Mouse (Mus musculus) forebrain, embryonic 16.5 days (tissue): ENCODE measurements at regions not wholly inside any gene's neighbourhood (a gene's known extent, or its start where the extent isn't known, plus 50 kb on each side); places are given as distances from the start of the nearest gene placed in this dataset.

Source experiments
- ATAC-seq: fragments of 200-750 bp; cut with Nextera tagmentation; 2 replicates; pipeline ENCODE4 v1.8.0; 2017; ENCODE audit warnings: mild to moderate bottlenecking, moderate library complexity
- H3K27ac ChIP-seq: fragments of 300-500 bp; sonication (generic); 2 replicates; pipeline ENCODE4 v1.5.1; 2014; ENCODE audit warnings: low read length, control low read depth
- H3K27me3 ChIP-seq: fragments of 300-500 bp; sonication (generic); replicated peaks from 2 replicates; pipeline ENCODE4 v1.6.1; 2014; ENCODE audit warnings: low read length; ENCODE audit not compliant: control insufficient read depth, insufficient read depth
- H3K36me3 ChIP-seq: fragments of 300-500 bp; sonication (generic); 2 replicates; pipeline ENCODE4 v1.6.1; 2014; ENCODE audit not compliant: control insufficient read depth, insufficient read depth
- H3K4me1 ChIP-seq: fragments of 300-500 bp; sonication (generic); replicated peaks from 2 replicates; pipeline ENCODE4 v1.6.1; 2014; ENCODE audit warnings: low read length; ENCODE audit not compliant: control insufficient read depth, insufficient read depth
- H3K4me2 ChIP-seq: fragments of 300-500 bp; sonication (generic); 2 replicates; pipeline ENCODE4 v1.6.1; 2014; ENCODE audit warnings: mild to moderate bottlenecking, low read length, control low read depth
- H3K4me3 ChIP-seq: fragments of 300-500 bp; sonication (generic); replicated peaks from 2 replicates; pipeline ENCODE4 v1.5.1; 2014; ENCODE audit warnings: mild to moderate bottlenecking, low read length, control low read depth
- H3K9ac ChIP-seq: fragments of 300-500 bp; sonication (generic); replicated peaks from 2 replicates; pipeline ENCODE4 v1.6.1; 2014; ENCODE audit warnings: low read depth, low read length, control low read depth
- H3K9me3 ChIP-seq: fragments of 300-500 bp; sonication (generic); 2 replicates; pipeline ENCODE4 v1.6.1; 2016; ENCODE audit warnings: low read length; ENCODE audit not compliant: control insufficient read depth
- WGBS: fragments of 180-500 bp; shearing (Covaris S2); extraction: QIAGEN DNeasy Blood & Tissue Kit; methylation state at CpG from one replicate; pipeline ENCODE4 v1.1.7; 2014; 5-methylcytosine and 5-hydroxymethylcytosine counted together

- H3K4me2 ChIP-seq: peak overlapping the region; percentile 58
- WGBS: under 1% methylated on average over 45 of the region's 46 CpGs
- H3K27me3 ChIP-seq: peaks cover 52% of the 10 kb centered on the region
- H3K36me3 ChIP-seq: no peaks in the 10 kb centered on the region
- H3K27ac ChIP-seq: no peak overlapping the region
- no peak overlapping the region; the same call in 1 of the 2 replicates for H3K9ac ChIP-seq
- no peaks in the 10 kb centered on the region for H3K9me3 ChIP-seq
- peak; percentile 43; the same call in 1 of the 2 replicates for ATAC-seq
- H3K4me3 ChIP-seq: peak overlapping the region; percentile 37
- peaks cover 13% of the 10 kb centered on the region for H3K4me1 ChIP-seq
Observed at GRCm38 (mm10) chr15:103102068-103102840, 64.6 kb downstream of the Smug1 start.

DNA sequence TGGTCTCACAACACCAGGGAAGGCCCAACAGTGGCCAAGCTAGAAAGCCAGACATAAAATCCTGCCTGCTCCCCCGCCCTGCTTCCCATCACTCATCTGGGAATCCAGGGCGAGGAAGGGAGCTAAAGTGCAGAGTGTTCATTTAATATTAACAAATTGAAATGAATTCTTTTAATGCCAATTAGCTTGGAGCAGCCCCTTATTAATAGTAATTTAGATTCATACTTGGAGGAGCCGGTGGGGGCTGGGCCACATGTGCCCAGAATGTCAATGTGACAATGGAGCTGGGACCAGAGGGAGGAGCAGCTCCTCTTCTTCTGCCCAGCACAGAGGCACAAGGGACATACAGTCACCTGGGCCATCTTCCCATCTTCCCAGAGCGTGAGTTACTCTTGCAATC is 66.8 kb downstream of the Smug1 start:
- no peak overlapping the region for H3K9ac ChIP-seq
- H3K4me3 ChIP-seq: no peak overlapping the region
- peaks cover 56% of the 10 kb centered on the region for H3K27me3 ChIP-seq
- no peaks in the 10 kb centered on the region for H3K36me3 ChIP-seq
- no peak for ATAC-seq
- no peaks in the 10 kb centered on the region for H3K9me3 ChIP-seq
- no peak overlapping the region for H3K27ac ChIP-seq
- peaks cover 10% of the 10 kb centered on the region for H3K4me1 ChIP-seq
- WGBS: 54% methylated on average over 4 of the region's 4 CpGs
- H3K4me2 ChIP-seq: no peak overlapping the region

GRCm38 (mm10) chr15:103094457-103094856 is 72.4 kb downstream of the Smug1 start:
- H3K4me1 ChIP-seq: peaks cover 7% of the 10 kb centered on the region
- H3K4me2 ChIP-seq: no peak overlapping the region
- H3K9ac ChIP-seq: no peak overlapping the region
- peaks cover 38% of the 10 kb centered on the region for H3K27me3 ChIP-seq
- H3K9me3 ChIP-seq: no peaks in the 10 kb centered on the region
- 62% methylated on average over 7 of the region's 7 CpGs for WGBS
- ATAC-seq: no peak
- no peaks in the 10 kb centered on the region for H3K36me3 ChIP-seq
- H3K4me3 ChIP-seq: no peak overlapping the region
- H3K27ac ChIP-seq: no peak overlapping the region

GRCm38 (mm10) chr15:103093655-103094054 is 73.2 kb downstream of the Smug1 start:
- Histone ChIP-seq H3K27ac (no peak overlapping the region; the same call in 1 of the 2 replicates), H3K4me3 (no peak overlapping the region), H3K9me3 (no peaks in the 10 kb centered on the region), H3K27me3 (peaks cover 46% of the 10 kb centered on the region), H3K4me1 (peaks cover 7% of the 10 kb centered on the region), H3K36me3 (no peaks in the 10 kb centered on the region), H3K9ac (no peak overlapping the region), H3K4me2 (no peak overlapping the region; the same call in 1 of the 2 replicates)
- ATAC-seq: peak; percentile 65
- 53% methylated on average over 12 of the region's 12 CpGs for WGBS

DNA sequence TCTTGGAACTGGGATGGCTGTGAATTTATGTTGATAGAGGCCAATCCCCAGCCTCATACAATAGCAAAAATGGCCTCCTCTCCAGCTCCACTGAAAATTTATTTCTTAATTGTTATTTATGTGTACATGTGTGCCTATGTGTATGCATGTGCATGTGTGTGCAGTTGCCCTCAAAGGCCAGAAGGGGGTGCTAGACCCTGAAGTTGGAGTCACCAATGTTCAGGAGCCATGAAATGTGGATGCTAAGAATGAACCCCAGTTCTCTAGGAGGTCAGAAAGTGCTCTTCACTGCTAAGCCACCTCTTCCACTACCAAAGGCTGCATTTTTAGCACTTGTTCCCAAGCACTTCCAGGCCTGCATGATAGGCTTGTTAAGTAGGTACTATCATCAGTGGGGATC is 73.8 kb downstream of the Hoxc4 start:
- Histone ChIP-seq H3K27me3 (peaks cover 47% of the 10 kb centered on the region), H3K36me3 (no peaks in the 10 kb centered on the region), H3K4me1 (peaks cover 8% of the 10 kb centered on the region), H3K4me3 (no peak overlapping the region), H3K9me3 (no peaks in the 10 kb centered on the region), H3K27ac (no peak overlapping the region), H3K4me2 (no peak overlapping the region), H3K9ac (no peak overlapping the region)
- ATAC-seq: no peak

GRCm38 (mm10) chr15:103090280-103091164 is 71.8 kb downstream of the Hoxc4 start:
- no peak overlapping the region for H3K9ac ChIP-seq
- H3K27me3 ChIP-seq: peaks cover 47% of the 10 kb centered on the region
- no peak overlapping the region for H3K27ac ChIP-seq
- no peak overlapping the region for H3K4me3 ChIP-seq
- no peaks in the 10 kb centered on the region for H3K9me3 ChIP-seq
- no peak for ATAC-seq
- 45% methylated on average over 6 of the region's 6 CpGs for WGBS
- H3K36me3 ChIP-seq: no peaks in the 10 kb centered on the region
- H3K4me2 ChIP-seq: no peak overlapping the region
- peaks cover 28% of the 10 kb centered on the region for H3K4me1 ChIP-seq

- no peak overlapping the region for H3K4me2 ChIP-seq
- 33% methylated on average over 1 of the region's 1 CpGs for WGBS
- H3K27me3 ChIP-seq: peaks cover 51% of the 10 kb centered on the region
- no peak overlapping the region for H3K27ac ChIP-seq
- H3K4me3 ChIP-seq: no peak overlapping the region
- H3K36me3 ChIP-seq: no peaks in the 10 kb centered on the region
- no peak overlapping the region for H3K9ac ChIP-seq
- H3K9me3 ChIP-seq: no peaks in the 10 kb centered on the region
- peaks cover 28% of the 10 kb centered on the region for H3K4me1 ChIP-seq
- no peak for ATAC-seq
Observed at GRCm38 (mm10) chr15:103089852-103090251, 71.1 kb downstream of the Hoxc4 start.

GRCm38 (mm10) chr15:103089440-103089839 is 70.7 kb downstream of the Hoxc4 start:
- no peak for ATAC-seq
- no peaks in the 10 kb centered on the region for H3K9me3 ChIP-seq
- H3K36me3 ChIP-seq: no peaks in the 10 kb centered on the region
- H3K4me3 ChIP-seq: no peak overlapping the region
- H3K27ac ChIP-seq: no peak overlapping the region
- H3K27me3 ChIP-seq: peaks cover 55% of the 10 kb centered on the region
- 83% methylated on average over 1 of the region's 1 CpGs for WGBS
- H3K4me1 ChIP-seq: peaks cover 28% of the 10 kb centered on the region
- no peak overlapping the region for H3K9ac ChIP-seq
- H3K4me2 ChIP-seq: no peak overlapping the region

GRCm38 (mm10) chr15:103087204-103087603 is 68.5 kb downstream of the Hoxc4 start:
- no peak overlapping the region for H3K27ac ChIP-seq
- H3K9me3 ChIP-seq: no peaks in the 10 kb centered on the region
- peaks cover 76% of the 10 kb centered on the region for H3K27me3 ChIP-seq
- no peak overlapping the region for H3K4me3 ChIP-seq
- H3K36me3 ChIP-seq: no peaks in the 10 kb centered on the region
- no peak overlapping the region for H3K9ac ChIP-seq
- 9% methylated on average over 4 of the region's 4 CpGs for WGBS
- no peak overlapping the region for H3K4me2 ChIP-seq
- peak; percentile 67 for ATAC-seq
- H3K4me1 ChIP-seq: peaks cover 20% of the 10 kb centered on the region
